Mouse (Mus musculus): ENCODE data around the gene Methig1.

DNA sequence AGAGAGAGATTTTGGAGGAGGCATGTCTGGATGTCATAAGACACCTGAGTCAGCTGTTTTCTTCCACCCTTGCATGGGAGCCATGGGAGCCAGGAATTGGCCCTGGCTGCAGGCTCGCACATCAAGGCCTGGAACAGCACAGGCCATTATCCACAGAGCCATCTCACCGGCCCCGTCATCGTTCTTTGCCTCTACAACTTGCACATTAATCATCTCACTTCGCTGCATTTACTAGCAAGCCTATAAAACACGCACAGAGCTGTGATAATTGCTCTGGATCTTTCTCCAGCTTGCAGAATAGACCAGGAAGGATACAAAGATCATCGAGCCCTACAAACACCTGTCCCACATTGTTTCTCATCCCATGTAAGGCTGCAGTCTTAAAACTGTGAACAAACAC lies 22.2 kb upstream of the Methig1 start:
- no peak for TF ChIP-seq USF2 (IDR thresholded peaks at IDR 0.05; ENCODE audit: borderline replicate concordance in 1 of 2, insufficient read depth in 1 of 2, low read depth in 1 of 2, low read length in 2 of 2)
- no peak for TF ChIP-seq MEF2A (IDR thresholded peaks at IDR 0.05; ENCODE audit: extremely low read depth, insufficient replicate concordance, low read depth, low read length, poor library complexity, severe bottlenecking)
- TF ChIP-seq POLR2AphosphoS2 (IDR thresholded peaks at IDR 0.05; ENCODE audit: low read length): no peak
- no peak for TF ChIP-seq CTCF (IDR thresholded peaks at IDR 0.05 in 2 of 3, conservative IDR thresholded peaks at IDR 0.05 in 1 of 3; ENCODE audit: control insufficient read depth in 1 of 3, insufficient read depth in 1 of 3, low read depth in 2 of 3, low read length in 3 of 3, poor library complexity in 1 of 3, severe bottlenecking in 1 of 3)
- TF ChIP-seq USF1 (IDR thresholded peaks at IDR 0.05; ENCODE audit: low read depth, low read length): no peak
- TF ChIP-seq MAZ (IDR thresholded peaks at IDR 0.05; ENCODE audit: low read depth, low read length): no peak
- TF ChIP-seq POLR2A (IDR thresholded peaks at IDR 0.05; ENCODE audit: control insufficient read depth in 1 of 2, insufficient read depth in 1 of 2, low read depth in 1 of 2, low read length in 2 of 2, poor library complexity in 1 of 2): no peak
- TF ChIP-seq GATA1 (IDR thresholded peaks at IDR 0.05; ENCODE audit: low read depth, low read length): no peak
- TF ChIP-seq KAT2A (conservative IDR thresholded peaks at IDR 0.05; ENCODE audit: low read depth, low read length): no peak
- no peak for TF ChIP-seq E2F4 (IDR thresholded peaks at IDR 0.05; ENCODE audit: borderline replicate concordance, low read depth, low read length)
- no peak for TF ChIP-seq POLR2AphosphoS5 (IDR thresholded peaks at IDR 0.05; ENCODE audit: borderline replicate concordance, low read depth, low read length)
- no peak for TF ChIP-seq TBP (IDR thresholded peaks at IDR 0.05; ENCODE audit: low read depth, low read length)
- TF ChIP-seq EP300 (IDR thresholded peaks at IDR 0.05; ENCODE audit: low read depth in 1 of 2, low read length in 2 of 2): no peak
